Mouse (Mus musculus) ES-E14 (cell line): ENCODE results near the gene Scg5.

ENCODE experiments used
- CHD2 ChIP-seq: IDR thresholded peaks from 2 replicates; pipeline ENCODE4 v1.6.1; 2014; ENCODE audit warnings: mild to moderate bottlenecking, low read depth, low read length, inconsistent platforms
- MAFK ChIP-seq: IDR thresholded peaks from 2 replicates; pipeline ENCODE4 v1.6.1; 2014; ENCODE audit warnings: mild to moderate bottlenecking, low read depth, low read length, inconsistent platforms; ENCODE audit not compliant: insufficient read depth

DNA sequence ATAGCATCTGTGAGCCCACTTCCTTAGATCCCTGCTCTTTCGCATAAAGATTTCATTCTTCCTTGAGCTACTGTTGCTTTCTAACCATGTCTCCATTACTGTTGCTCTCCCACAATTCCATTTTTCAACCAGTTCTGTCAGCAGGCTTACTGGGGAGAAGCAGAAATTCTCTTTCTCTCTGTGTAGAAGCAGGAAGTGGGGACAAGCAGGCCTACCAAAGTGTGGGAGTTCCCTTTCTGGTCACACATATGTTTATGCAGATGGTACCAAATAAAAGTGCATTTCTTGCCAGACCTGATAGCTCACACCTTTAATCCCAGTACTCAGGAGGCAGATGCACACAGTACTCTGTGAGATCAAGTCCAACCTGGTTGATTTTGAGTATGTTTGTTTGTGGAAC, 41.2 kb upstream of the Scg5 start:
- TF ChIP-seq CHD2 (no peak), MAFK (no peak)
